Mouse (Mus musculus): Measurements from ENCODE around the gene Slc12a8.

DNA sequence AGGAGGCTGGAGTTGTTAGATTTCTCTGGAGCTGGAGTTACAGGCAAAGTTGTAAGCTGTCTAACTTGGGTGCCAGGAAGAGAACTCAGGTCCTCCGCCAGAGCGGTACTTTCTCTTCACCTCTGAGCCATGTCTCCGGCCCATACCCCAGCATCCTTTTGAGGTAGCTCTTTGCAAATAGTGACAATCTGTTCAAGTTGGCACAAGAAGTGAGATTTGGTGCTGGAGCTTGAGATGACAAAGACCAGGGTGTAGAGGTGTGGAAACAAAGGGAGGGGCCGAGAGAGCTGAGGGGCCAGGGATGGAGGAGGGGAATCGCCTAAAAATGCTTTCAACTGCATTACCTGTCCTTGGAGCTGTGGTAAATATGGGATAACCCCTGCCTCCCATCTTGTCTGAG is 142.4 kb downstream of the Slc12a8 start:
- TF ChIP-seq CTCF (conservative IDR thresholded peaks at IDR 0.05; ENCODE audit: low read length): no peak
- TF ChIP-seq POU5F1 (IDR thresholded peaks at IDR 0.05; ENCODE audit: borderline replicate concordance, low read length): no peak
- no peak for TF ChIP-seq NANOG (IDR thresholded peaks at IDR 0.05; ENCODE audit: borderline replicate concordance, low read length)
